Mouse (Mus musculus) brain, embryonic 14.5 days (tissue): ENCODE measurements at regions not wholly inside any gene's neighbourhood (a gene's known extent, or its start where the extent isn't known, plus 50 kb on each side); places are given as distances from the start of the nearest gene placed in this dataset.

ENCODE experiments used
- CTCF ChIP-seq: fragments of 200-500 bp; IDR thresholded peaks from 2 replicates; pipeline ENCODE4 v1.5.1; 2012; ENCODE audit warnings: inconsistent platforms, mild to moderate bottlenecking, moderate library complexity, borderline replicate concordance; ENCODE audit not compliant: insufficient read depth, insufficient read length; ENCODE audit errors: extremely low read depth
- POLR2A ChIP-seq: fragments of 200-500 bp; IDR thresholded peaks from 2 replicates; pipeline ENCODE4 v1.6.1; 2012; ENCODE audit warnings: mild to moderate bottlenecking, inconsistent platforms, borderline replicate concordance; ENCODE audit not compliant: poor library complexity, insufficient read depth, insufficient read length, severe bottlenecking; ENCODE audit errors: extremely low read depth

GRCm38 (mm10) chr2:146646237-146646972, 134.3 kb upstream of the Ralgapa2 start:
- TF ChIP-seq CTCF (no peak), POLR2A (no peak)
